Mouse (Mus musculus): ENCODE data around the gene Nos3.

DNA sequence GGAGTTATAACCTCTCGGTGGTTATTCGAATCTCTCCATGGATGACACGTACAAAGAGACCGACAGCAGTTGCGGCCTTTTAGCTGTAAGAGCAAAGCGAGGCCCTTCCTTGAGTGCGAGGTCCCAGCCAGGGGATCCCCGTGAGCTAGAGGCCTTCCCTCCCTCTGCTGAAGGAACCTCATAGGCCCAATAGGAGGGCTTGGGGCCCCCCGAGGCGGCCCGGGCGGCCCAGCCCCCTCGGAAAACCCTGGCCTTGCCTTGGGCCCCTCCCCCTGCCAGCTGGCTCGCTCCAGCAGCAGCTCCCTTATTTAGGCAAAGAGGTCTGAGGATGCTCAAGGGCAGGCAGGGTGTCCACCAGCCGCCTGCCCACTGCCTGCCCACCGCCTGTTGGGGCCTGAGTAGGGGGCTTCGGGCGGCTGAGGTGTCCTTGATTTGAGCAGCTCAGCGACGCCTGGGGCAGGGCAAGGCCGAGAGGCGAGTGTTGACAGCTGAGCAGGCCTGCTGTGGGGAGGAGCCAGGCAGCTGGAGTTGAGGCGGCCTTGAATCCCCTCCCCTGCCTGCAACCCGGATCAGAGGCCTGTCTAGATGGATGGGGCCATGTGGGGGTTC, 12.3 kb upstream of the Nos3 start:
- TF ChIP-seq GATA1 (IDR thresholded peaks at IDR 0.05; ENCODE audit: borderline replicate concordance, low read length) (no peak), FLI1 (IDR thresholded peaks at IDR 0.05; ENCODE audit: low read length) (no peak)
